Mouse (Mus musculus): ENCODE data around the gene Map1a. TPM values are rescaled to one million over a fixed set of nuclear protein-coding genes. Genes with fewer than 3 reads are reported as not detected.

The Map1a gene
- polyA plus RNA-seq, 1 experiment from 2014 or later, result 5.5 TPM

DNA sequence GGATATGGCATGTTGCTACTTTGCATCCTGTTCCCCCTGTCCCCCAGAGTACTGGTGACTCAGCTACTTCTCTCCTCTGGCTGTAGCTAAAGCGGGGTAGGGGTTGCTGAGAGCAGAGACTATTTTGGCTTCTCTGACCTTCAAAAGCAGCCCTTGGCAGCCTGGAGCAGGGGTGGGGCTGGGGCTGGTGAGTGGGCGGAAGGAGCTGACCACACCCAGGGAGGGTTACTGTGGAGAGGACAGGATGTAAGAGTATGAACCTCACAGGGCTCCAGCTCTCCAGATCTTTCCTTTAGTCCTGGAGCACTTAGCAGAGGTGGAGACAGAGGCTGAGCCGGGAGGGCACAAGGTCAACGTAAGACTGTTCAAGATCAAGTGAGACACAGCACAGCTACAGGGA lies 4.8 kb downstream of the Map1a start:
- Histone ChIP-seq H3K4me1 (peaks cover 51% of the 10 kb centered on the region), H3K4me2 (replicated peaks) (peak overlapping the region; percentile 82), H3K9me3 (replicated peaks) (no peaks in the 10 kb centered on the region), H3K9ac (no peak overlapping the region), H3K27me3 (peaks cover 61% of the 10 kb centered on the region), H3K36me3 (no peaks in the 10 kb centered on the region), H3K27ac (replicated peaks) (0 out of 2 replicates have a peak overlapping the region, but pooled peaks have one; percentile 61), H3K4me3 (replicated peaks) (peak overlapping the region; percentile 56)
- no peak for ATAC-seq (ENCODE audit: insufficient number of reproducible peaks, low FRiP score, low TSS enrichment, low read depth)
- 18% methylated on average over 4 of the region's 4 CpGs for WGBS

GRCm38 (mm10) chr2:121294753-121295607 lies 5.6 kb downstream of the Map1a start:
- H3K27ac ChIP-seq (replicated peaks), result peak overlapping the region; percentile 61
- H3K27me3 ChIP-seq, result peaks cover 59% of the 10 kb centered on the region
- H3K36me3 ChIP-seq, result peaks cover 8% of the 10 kb centered on the region; the same call in 1 of the 2 replicates
- peak overlapping the region; percentile 33; the same call in 1 of the 2 replicates for H3K9ac ChIP-seq
- H3K4me1 ChIP-seq, result peaks cover 45% of the 10 kb centered on the region
- H3K9me3 ChIP-seq (replicated peaks), result no peaks in the 10 kb centered on the region
- ATAC-seq (ENCODE audit: insufficient number of reproducible peaks, low FRiP score, low TSS enrichment, low read depth), result peak; percentile 80
- peak overlapping the region; percentile 82 for H3K4me2 ChIP-seq (replicated peaks)
- 3% methylated on average over 18 of the region's 18 CpGs for WGBS
- H3K4me3 ChIP-seq (replicated peaks), result peak overlapping the region; percentile 56

GRCm38 (mm10) chr2:121295608-121296571 lies 6.5 kb downstream of the Map1a start:
- peaks cover 43% of the 10 kb centered on the region for H3K4me1 ChIP-seq
- no peaks in the 10 kb centered on the region for H3K9me3 ChIP-seq (replicated peaks)
- H3K4me2 ChIP-seq (replicated peaks), result peak overlapping the region; percentile 82
- H3K9ac ChIP-seq, result peak overlapping the region; percentile 4; the same call in 1 of the 2 replicates
- 3% methylated on average over 15 of the region's 15 CpGs for WGBS
- peaks cover 15% of the 10 kb centered on the region; the same call in 1 of the 2 replicates for H3K36me3 ChIP-seq
- H3K27me3 ChIP-seq, result peaks cover 51% of the 10 kb centered on the region
- ATAC-seq (ENCODE audit: insufficient number of reproducible peaks, low FRiP score, low TSS enrichment, low read depth), result peak; percentile 48
- H3K4me3 ChIP-seq (replicated peaks), result peak overlapping the region; percentile 56
- peak overlapping the region; percentile 61 for H3K27ac ChIP-seq (replicated peaks)

DNA sequence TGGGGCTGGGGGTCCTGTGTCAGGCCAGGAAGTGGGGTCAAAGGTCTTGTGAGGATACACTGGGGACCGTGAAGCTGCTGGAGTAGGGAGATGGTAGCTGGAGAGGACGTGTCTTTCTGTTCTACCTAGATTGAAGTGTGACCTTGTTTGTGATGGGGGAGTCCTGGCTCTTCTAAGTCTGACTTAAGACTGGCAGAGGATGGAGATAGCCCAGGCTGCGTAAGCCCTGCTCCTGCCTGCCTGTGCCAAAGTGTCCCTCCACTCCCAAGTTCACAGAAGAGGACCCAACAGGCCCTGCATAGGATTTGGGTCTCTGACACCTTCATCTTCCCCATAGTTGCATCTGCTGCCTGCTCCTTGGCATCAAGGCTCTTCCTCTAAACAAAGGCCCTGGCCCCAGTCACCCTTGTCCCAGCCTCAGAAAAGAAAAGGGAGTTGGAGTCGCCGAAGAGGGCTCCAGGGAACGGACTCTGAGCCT lies 7.4 kb downstream of the Map1a start:
- Histone ChIP-seq H3K4me2 (replicated peaks) (peak overlapping the region; percentile 82), H3K36me3 (peaks cover 19% of the 10 kb centered on the region; the same call in 1 of the 2 replicates), H3K27ac (replicated peaks) (no peak overlapping the region), H3K4me3 (replicated peaks) (peak overlapping the region; percentile 56), H3K4me1 (peaks cover 43% of the 10 kb centered on the region), H3K9me3 (replicated peaks) (no peaks in the 10 kb centered on the region), H3K27me3 (peaks cover 42% of the 10 kb centered on the region), H3K9ac (no peak overlapping the region)
- no peak for ATAC-seq (ENCODE audit: insufficient number of reproducible peaks, low FRiP score, low TSS enrichment, low read depth)
- 19% methylated on average over 6 of the region's 6 CpGs for WGBS

DNA sequence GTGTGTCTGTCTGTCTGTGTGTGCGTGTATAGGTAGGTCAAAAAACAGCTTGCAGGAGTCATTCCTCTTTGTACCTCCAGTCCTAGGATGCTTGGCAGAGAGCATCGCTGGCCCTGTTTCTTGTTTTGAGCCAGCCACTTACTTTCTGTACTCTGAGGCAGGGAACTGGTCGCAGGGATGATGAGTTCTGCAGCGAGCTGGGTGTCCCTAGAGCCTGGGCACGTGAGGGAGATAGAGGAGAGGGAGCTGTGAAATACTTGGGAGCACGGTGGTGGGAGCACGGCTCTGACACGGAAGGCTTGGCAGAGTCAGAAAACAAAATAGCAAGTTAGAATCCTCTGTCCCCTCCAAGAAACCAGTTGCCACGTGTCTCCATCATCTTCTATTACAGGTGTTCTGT lies 8.3 kb downstream of the Map1a start:
- Histone ChIP-seq H3K27ac (replicated peaks) (no peak overlapping the region), H3K36me3 (peaks cover 27% of the 10 kb centered on the region; the same call in 1 of the 2 replicates), H3K4me3 (replicated peaks) (no peak overlapping the region), H3K4me1 (peaks cover 43% of the 10 kb centered on the region), H3K27me3 (peaks cover 36% of the 10 kb centered on the region), H3K9ac (no peak overlapping the region), H3K4me2 (replicated peaks) (peak overlapping the region; percentile 10; the same call in 1 of the 2 replicates), H3K9me3 (replicated peaks) (no peaks in the 10 kb centered on the region)
- WGBS, result 12% methylated on average over 9 of the region's 9 CpGs
- no peak for ATAC-seq (ENCODE audit: insufficient number of reproducible peaks, low FRiP score, low TSS enrichment, low read depth)

GRCm38 (mm10) chr2:121298131-121298530 lies 8.7 kb downstream of the Map1a start:
- Histone ChIP-seq H3K9ac (no peak overlapping the region), H3K27ac (replicated peaks) (no peak overlapping the region), H3K4me1 (peaks cover 43% of the 10 kb centered on the region), H3K9me3 (replicated peaks) (no peaks in the 10 kb centered on the region), H3K4me3 (replicated peaks) (no peak overlapping the region), H3K36me3 (peaks cover 31% of the 10 kb centered on the region; the same call in 1 of the 2 replicates), H3K27me3 (peaks cover 36% of the 10 kb centered on the region), H3K4me2 (replicated peaks) (peak overlapping the region; percentile 10; the same call in 1 of the 2 replicates)
- no peak for ATAC-seq (ENCODE audit: insufficient number of reproducible peaks, low FRiP score, low TSS enrichment, low read depth)
- 9% methylated on average over 8 of the region's 8 CpGs for WGBS

DNA sequence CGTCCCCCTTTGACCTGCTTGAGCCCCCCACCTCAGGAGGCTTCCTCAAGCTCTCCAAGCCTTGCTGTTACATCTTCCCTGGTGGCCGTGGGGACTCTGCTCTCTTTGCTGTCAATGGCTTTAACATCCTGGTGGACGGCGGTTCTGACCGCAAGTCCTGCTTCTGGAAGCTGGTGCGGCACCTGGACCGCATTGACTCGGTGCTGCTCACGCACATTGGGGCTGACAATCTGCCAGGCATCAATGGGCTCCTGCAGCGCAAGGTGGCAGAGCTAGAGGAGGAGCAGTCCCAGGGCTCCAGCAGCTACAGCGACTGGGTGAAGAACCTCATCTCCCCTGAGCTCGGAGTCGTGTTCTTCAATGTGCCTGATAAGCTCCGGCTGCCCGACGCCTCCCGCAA lies 10.1 kb downstream of the Map1a start:
- H3K27ac ChIP-seq (replicated peaks), result no peak overlapping the region
- H3K9me3 ChIP-seq (replicated peaks), result no peaks in the 10 kb centered on the region
- peaks cover 36% of the 10 kb centered on the region for H3K27me3 ChIP-seq
- no peak overlapping the region for H3K9ac ChIP-seq
- H3K4me3 ChIP-seq (replicated peaks), result no peak overlapping the region
- H3K36me3 ChIP-seq, result peaks cover 32% of the 10 kb centered on the region
- ATAC-seq (ENCODE audit: insufficient number of reproducible peaks, low FRiP score, low TSS enrichment, low read depth), result no peak
- H3K4me1 ChIP-seq, result peaks cover 34% of the 10 kb centered on the region
- no peak overlapping the region for H3K4me2 ChIP-seq (replicated peaks)
- 86% methylated on average over 17 of the region's 17 CpGs for WGBS

DNA sequence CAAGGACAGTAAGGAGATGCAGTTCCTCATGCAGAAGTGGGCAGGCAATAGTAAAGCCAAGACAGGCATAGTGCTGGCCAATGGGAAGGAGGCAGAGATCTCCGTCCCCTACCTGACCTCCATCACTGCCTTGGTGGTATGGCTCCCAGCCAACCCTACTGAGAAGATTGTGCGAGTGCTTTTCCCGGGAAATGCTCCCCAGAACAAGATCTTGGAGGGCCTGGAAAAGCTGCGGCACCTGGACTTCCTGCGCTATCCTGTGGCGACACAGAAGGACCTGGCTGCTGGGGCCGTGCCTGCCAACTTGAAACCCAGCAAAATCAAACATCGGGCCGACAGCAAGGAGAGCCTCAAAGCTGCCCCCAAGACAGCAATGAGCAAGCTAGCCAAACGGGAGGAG lies 10.6 kb downstream of the Map1a start:
- Histone ChIP-seq H3K4me1 (peaks cover 28% of the 10 kb centered on the region), H3K9ac (no peak overlapping the region), H3K27me3 (peaks cover 36% of the 10 kb centered on the region), H3K4me3 (replicated peaks) (no peak overlapping the region), H3K4me2 (replicated peaks) (no peak overlapping the region), H3K9me3 (replicated peaks) (no peaks in the 10 kb centered on the region), H3K36me3 (peaks cover 33% of the 10 kb centered on the region), H3K27ac (replicated peaks) (no peak overlapping the region)
- no peak for ATAC-seq (ENCODE audit: insufficient number of reproducible peaks, low FRiP score, low TSS enrichment, low read depth)
- 81% methylated on average over 10 of the region's 10 CpGs for WGBS

GRCm38 (mm10) chr2:121308997-121309416 lies 19.6 kb downstream of the Map1a start:
- H3K27me3 ChIP-seq, result no peaks in the 10 kb centered on the region
- H3K4me2 ChIP-seq (replicated peaks), result peak overlapping the region; percentile 25; the same call in 1 of the 2 replicates
- no peaks in the 10 kb centered on the region for H3K9me3 ChIP-seq (replicated peaks)
- no peak; the same call in 1 of the 2 replicates for ATAC-seq (ENCODE audit: insufficient number of reproducible peaks, low FRiP score, low TSS enrichment, low read depth)
- 0 out of 2 replicates have a peak overlapping the region, but pooled peaks have one; percentile 11 for H3K4me3 ChIP-seq (replicated peaks)
- no peak overlapping the region for H3K27ac ChIP-seq (replicated peaks)
- peaks cover 5% of the 10 kb centered on the region; the same call in 1 of the 2 replicates for H3K4me1 ChIP-seq
- peaks cover 3% of the 10 kb centered on the region; the same call in 1 of the 2 replicates for H3K36me3 ChIP-seq
- no peak overlapping the region for H3K9ac ChIP-seq
- WGBS, result 19% methylated on average over 5 of the region's 5 CpGs

DNA sequence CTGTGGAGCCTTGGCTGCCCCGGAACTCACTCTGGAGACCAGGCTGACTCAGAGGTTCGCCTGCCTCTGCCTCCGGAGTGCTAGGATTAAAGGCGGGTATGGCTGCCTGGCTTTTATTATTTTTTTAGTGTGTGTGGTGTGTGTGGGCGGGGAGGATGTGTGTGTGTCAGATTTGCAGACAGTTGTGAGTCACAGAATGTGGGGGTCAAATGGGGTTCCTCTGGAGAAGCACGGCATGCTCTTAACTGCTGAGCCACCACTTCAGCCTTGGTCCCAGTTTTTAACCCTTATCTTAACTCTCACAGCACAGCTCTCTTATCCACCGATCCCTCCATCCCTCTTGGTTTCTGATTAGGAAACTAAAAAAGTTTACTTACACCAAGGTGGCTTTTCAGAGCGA lies 26.9 kb downstream of the Map1a start:
- Histone ChIP-seq H3K9me3 (replicated peaks) (no peaks in the 10 kb centered on the region), H3K4me2 (replicated peaks) (no peak overlapping the region), H3K36me3 (0 out of 2 replicates have a peak, but pooled peaks cover 5% of the 10 kb centered on the region), H3K27me3 (no peaks in the 10 kb centered on the region), H3K4me1 (no peaks in the 10 kb centered on the region), H3K4me3 (replicated peaks) (no peak overlapping the region), H3K9ac (no peak overlapping the region), H3K27ac (replicated peaks) (no peak overlapping the region)
- 67% methylated on average over 8 of the region's 8 CpGs for WGBS
- no peak for ATAC-seq (ENCODE audit: insufficient number of reproducible peaks, low FRiP score, low TSS enrichment, low read depth)
